Mouse (Mus musculus) spleen, postnatal 36 days (tissue): ENCODE results near the gene Sertad1.

Experiments used
- DNase-seq, 2 experiments: peaks; one replicate each; pipeline ENCODE4 v3.0.0; 2022; ENCODE audit warnings: low spot score in 2 of 2, mixed read lengths in 1 of 2

Sertad1 gene

GRCm38 (mm10) chr7:27499036-27499435 lies 12.3 kb downstream of the Sertad1 start, which contains the start of gene Prx:
Gene Prx, plus strand, starts transcription at chr7:27499324.
- no peak for DNase-seq

GRCm38 (mm10) chr7:27501620-27502019 lies 14.9 kb downstream of the Sertad1 start:
- no peak for DNase-seq

GRCm38 (mm10) chr7:27506765-27507370 lies 20.2 kb downstream of the Sertad1 start:
- DNase-seq, result peak; percentile 38 to 39

- DNase-seq, result peak; percentile 99
Measured at GRCm38 (mm10) chr7:27507711-27508647, 21.3 kb downstream of the Sertad1 start.

- DNase-seq, result peak; percentile 68 to 80
Measured at GRCm38 (mm10) chr7:27508648-27509005, 21.9 kb downstream of the Sertad1 start.

GRCm38 (mm10) chr7:27510809-27511208 lies 24.1 kb downstream of the Sertad1 start:
- DNase-seq, result no peak

GRCm38 (mm10) chr7:27514961-27515360 lies 28.3 kb downstream of the Sertad1 start:
- no peak for DNase-seq

GRCm38 (mm10) chr7:27518314-27518713 lies 31.6 kb downstream of the Sertad1 start:
- DNase-seq, result no peak

- DNase-seq, result no peak
Measured at GRCm38 (mm10) chr7:27520104-27520503, 33.4 kb downstream of the Sertad1 start.

- no peak for DNase-seq
Measured at GRCm38 (mm10) chr7:27520599-27520998, 33.9 kb downstream of the Sertad1 start.

- DNase-seq, result no peak
Measured at GRCm38 (mm10) chr7:27522967-27523366, 36.3 kb downstream of the Sertad1 start, which contains the start of gene Hipk4. Gene Hipk4, plus strand, starts transcription at chr7:27523267.

GRCm38 (mm10) chr7:27523805-27524204 lies 37.1 kb downstream of the Sertad1 start:
- no peak for DNase-seq

GRCm38 (mm10) chr7:27526039-27526827 lies 39.5 kb downstream of the Sertad1 start:
- peak; percentile 56 to 73 for DNase-seq

GRCm38 (mm10) chr7:27529070-27529469 lies 42.4 kb downstream of the Sertad1 start:
- DNase-seq, result no peak

- no peak for DNase-seq
Measured at GRCm38 (mm10) chr7:27530937-27531336, 44.2 kb downstream of the Sertad1 start.

- DNase-seq, result no peak
Measured at GRCm38 (mm10) chr7:27531707-27532106, 45.0 kb downstream of the Sertad1 start.

- DNase-seq, result no peak
Measured at GRCm38 (mm10) chr7:27532480-27533050, 45.9 kb downstream of the Sertad1 start.

- DNase-seq, result peak; percentile 30 to 66
Measured at GRCm38 (mm10) chr7:27535386-27535785, 48.7 kb downstream of the Sertad1 start.

- peak; percentile 16 to 21 for DNase-seq
Measured at GRCm38 (mm10) chr7:27536618-27537017, 49.9 kb downstream of the Sertad1 start.

GRCm38 (mm10) chr7:27537998-27538397 lies 51.3 kb downstream of the Sertad1 start:
- DNase-seq, result no peak

GRCm38 (mm10) chr7:27538797-27539196 lies 52.1 kb downstream of the Sertad1 start:
- no peak for DNase-seq
